Mouse (Mus musculus) gastrocnemius, postnatal 36 days (tissue): Measurements from ENCODE around the gene Prpf18. TPM values are rescaled to one million over a fixed set of nuclear protein-coding genes. Genes with fewer than 3 reads are reported as not detected.

Experiments used
- DNase-seq, 2 experiments: peaks; one replicate each; pipeline ENCODE4 v3.0.0; 2022
- intact Hi-C: fragments of 180-260 bp; cut with DNase I; formaldehyde crosslinking; loops from one replicate; pipeline ENCODE4 v1.15.1; 2025
- total RNA-seq, 2 experiments: library from RNA; stranded (reverse); gene quantifications; 2 replicates each; pipeline ENCODE4 v1.2.3; 2021

The Prpf18 gene
- total RNA-seq, 2 experiments from 2014 or later = 35.9 to 41.2 TPM

- intact Hi-C loops = no loop called here
- no peak for DNase-seq
These were observed 72.4 kb downstream of the Prpf18 start for GRCm38 (mm10) chr2:4579357-4580068.

- no peak for DNase-seq
- intact Hi-C loops = no loop called here
These were observed 73.6 kb downstream of the Prpf18 start for GRCm38 (mm10) chr2:4578291-4578690.

DNA sequence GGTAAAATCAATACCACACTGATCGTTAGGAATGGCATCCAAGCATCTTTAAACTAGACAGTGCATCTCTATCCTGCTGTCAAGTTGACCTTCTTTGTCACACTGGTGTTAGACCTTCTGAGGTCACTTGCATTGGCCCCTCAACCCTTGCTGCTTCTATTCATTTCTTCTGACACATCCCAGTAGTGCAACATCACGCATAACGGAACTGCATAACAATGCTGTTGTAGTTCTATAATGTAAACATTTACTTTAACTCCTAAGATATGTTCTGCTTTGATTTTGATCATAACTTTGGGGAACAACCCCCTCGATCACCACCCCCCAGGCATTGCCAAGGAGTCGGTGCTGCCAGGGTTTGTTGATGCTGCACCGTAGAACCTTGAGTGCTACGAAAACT is 75.9 kb downstream of the Prpf18 start:
- intact Hi-C loops = no loop called here
- no peak for DNase-seq

GRCm38 (mm10) chr2:4575163-4575562 is 76.8 kb downstream of the Prpf18 start:
- intact Hi-C loops = no loop called here

DNA sequence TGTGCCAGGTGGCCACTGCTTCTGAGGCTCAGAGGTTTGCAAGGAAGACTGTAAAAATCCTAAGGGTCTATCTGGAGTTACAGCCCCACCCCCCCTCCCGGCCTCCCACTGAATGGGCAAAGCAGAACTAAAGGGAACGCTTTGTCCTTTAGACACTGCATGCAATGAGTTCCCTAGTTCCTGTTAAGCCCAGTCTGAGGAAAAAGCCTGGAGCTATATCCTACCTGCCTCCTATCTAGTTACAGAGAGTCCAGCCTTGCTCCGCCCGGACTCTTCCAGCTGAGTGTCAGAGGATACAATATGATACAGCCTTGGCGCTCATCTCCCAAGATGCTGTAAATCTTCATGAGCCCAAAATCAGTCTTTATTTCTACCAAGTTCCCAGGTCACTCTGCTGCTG is 77.7 kb downstream of the Prpf18 start:
- intact Hi-C loops = no loop called here
- DNase-seq = no peak

More at GRCm38 (mm10) chr2:4575163-4575562, 76.8 kb downstream of the Prpf18 start:
- DNase-seq = no peak

DNA sequence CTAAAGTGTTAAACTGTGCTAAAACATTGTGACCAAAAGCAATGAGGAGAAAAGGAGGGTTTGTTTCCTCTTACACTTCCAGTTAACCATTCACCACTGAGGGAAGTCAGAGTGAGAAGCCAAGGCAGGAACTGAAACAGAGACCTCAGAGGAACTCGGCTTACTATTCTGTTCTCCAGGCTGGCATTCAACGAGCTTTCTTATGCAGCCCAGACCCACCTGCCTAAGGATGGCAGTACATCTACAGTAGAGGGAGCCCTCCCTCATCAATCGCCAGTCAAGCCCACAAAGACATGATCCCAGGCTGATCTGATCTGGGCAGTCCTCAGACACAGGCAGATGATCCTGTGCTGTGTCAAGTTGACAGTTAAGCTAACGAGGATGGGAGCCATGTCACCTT is 78.5 kb downstream of the Prpf18 start:
- no peak for DNase-seq
- intact Hi-C loops = no loop called here

- intact Hi-C loops = no loop called here
- no peak for DNase-seq
These were observed 79.2 kb downstream of the Prpf18 start for GRCm38 (mm10) chr2:4572498-4573263.

Other genes starting within 250 kb of the Prpf18 start
- 1 to 10 TPM; 2.1 to 2.6 TPM for gene Bend7, start 65.7 kb upstream of the Prpf18 start, total RNA-seq
- gene Sephs1, start 229.5 kb upstream of the Prpf18 start, total RNA-seq = 10 to 100 TPM; 16.3 to 16.8 TPM